Mouse (Mus musculus) effector memory CD4-positive, alpha-beta T cell, adult 5 months (primary cell): ENCODE measurements around the gene Olfr944. TPM values are rescaled to one million over a fixed set of nuclear protein-coding genes. Genes with fewer than 3 reads are reported as not detected.

Source experiments
- polyA plus RNA-seq: library from polyadenylated mRNA; unstranded; fragments of 100-300 nt; shearing (Covaris generic); gene quantifications from one replicate; pipeline ENCODE4 v1.2.1, GENCODE M21; 2017

Gene Olfr944
- not detected for polyA plus RNA-seq

GRCm38 (mm10) chr9:39201620-39202019 is at the start of gene Olfr944:
Gene Olfr944 (plus strand): TSS chr9:39201920.

GRCm38 (mm10) chr9:39166004-39166403 is 35.7 kb upstream of the Olfr944 start, which contains the start of gene Olfr943:
Gene Olfr943 (plus strand): TSS chr9:39166304.

GRCm38 (mm10) chr9:39249894-39250293 is 48.2 kb downstream of the Olfr944 start, which contains the start of gene Olfr1537:
Gene Olfr1537 (minus strand): TSS chr9:39249994.

Other genes with a start within 250 kb of the Olfr944 start
- gene Olfr933, start 229.6 kb upstream of the Olfr944 start, polyA plus RNA-seq, result 0.19 TPM
- gene Olfr934, start 213.6 kb upstream of the Olfr944 start, polyA plus RNA-seq, result not detected
- not detected for gene Olfr935, start 202.2 kb upstream of the Olfr944 start, polyA plus RNA-seq
- not detected for gene Olfr146, start 178.5 kb upstream of the Olfr944 start, polyA plus RNA-seq
- gene Olfr937, start 137.0 kb upstream of the Olfr944 start, polyA plus RNA-seq, result not detected
- gene Olfr938, start 123.0 kb upstream of the Olfr944 start, polyA plus RNA-seq, result not detected
- not detected for gene Olfr27, start 73.8 kb upstream of the Olfr944 start, polyA plus RNA-seq
- 0.10 TPM for gene Olfr943, start 35.6 kb upstream of the Olfr944 start, polyA plus RNA-seq
- not detected for gene Olfr1537, start 48.1 kb downstream of the Olfr944 start, polyA plus RNA-seq
- not detected for gene Olfr945, start 74.9 kb downstream of the Olfr944 start, polyA plus RNA-seq
- not detected for gene Olfr948, start 124.1 kb downstream of the Olfr944 start, polyA plus RNA-seq
- not detected for gene Olfr951, start 185.5 kb downstream of the Olfr944 start, polyA plus RNA-seq
- gene Olfr952, start 225.2 kb downstream of the Olfr944 start, polyA plus RNA-seq, result not detected